Mouse (Mus musculus): ENCODE measurements around the gene Hfe. TPM values are rescaled to one million over a fixed set of nuclear protein-coding genes. Genes with fewer than 3 reads are reported as not detected.

The Hfe gene
- polyA plus RNA-seq, 1 experiment from 2014 or later = 2.5 TPM

- 42% methylated on average over 13 of the region's 13 CpGs for WGBS
- Histone ChIP-seq H3K9me3 (replicated peaks) (no peaks in the 10 kb centered on the region), H3K4me3 (peak overlapping the region; percentile 67), H3K4me1 (peaks cover 46% of the 10 kb centered on the region), H3K27ac (replicated peaks) (peak overlapping the region; percentile 96), H3K27me3 (ENCODE audit: low read depth, poor library complexity, severe bottlenecking) (no peaks in the 10 kb centered on the region), H3K36me3 (no peaks in the 10 kb centered on the region)
- peak; percentile 12 for DNase-seq (ENCODE audit: low spot score)
Observed at GRCm38 (mm10) chr13:23740256-23740840, 29.7 kb upstream of the Hfe start.

- H3K36me3 ChIP-seq = no peaks in the 10 kb centered on the region
- no peaks in the 10 kb centered on the region for H3K27me3 ChIP-seq (ENCODE audit: low read depth, poor library complexity, severe bottlenecking)
- peak overlapping the region; percentile 67 for H3K4me3 ChIP-seq
- peaks cover 45% of the 10 kb centered on the region for H3K4me1 ChIP-seq
- no peaks in the 10 kb centered on the region for H3K9me3 ChIP-seq (replicated peaks)
- peak overlapping the region; percentile 96 for H3K27ac ChIP-seq (replicated peaks)
- no peak for DNase-seq (ENCODE audit: low spot score)
- 2% methylated on average over 14 of the region's 14 CpGs for WGBS
Observed at GRCm38 (mm10) chr13:23739922-23740252, 29.2 kb upstream of the Hfe start.

GRCm38 (mm10) chr13:23739069-23739921 is 28.6 kb upstream of the Hfe start:
- no peaks in the 10 kb centered on the region for H3K27me3 ChIP-seq (ENCODE audit: low read depth, poor library complexity, severe bottlenecking)
- peaks cover 39% of the 10 kb centered on the region for H3K4me1 ChIP-seq
- no peaks in the 10 kb centered on the region for H3K36me3 ChIP-seq
- peak; percentile 89 for DNase-seq (ENCODE audit: low spot score)
- peak overlapping the region; percentile 96 for H3K27ac ChIP-seq (replicated peaks)
- no peaks in the 10 kb centered on the region for H3K9me3 ChIP-seq (replicated peaks)
- under 1% methylated on average over 39 of the region's 39 CpGs for WGBS
- H3K4me3 ChIP-seq = peak overlapping the region; percentile 67

DNA sequence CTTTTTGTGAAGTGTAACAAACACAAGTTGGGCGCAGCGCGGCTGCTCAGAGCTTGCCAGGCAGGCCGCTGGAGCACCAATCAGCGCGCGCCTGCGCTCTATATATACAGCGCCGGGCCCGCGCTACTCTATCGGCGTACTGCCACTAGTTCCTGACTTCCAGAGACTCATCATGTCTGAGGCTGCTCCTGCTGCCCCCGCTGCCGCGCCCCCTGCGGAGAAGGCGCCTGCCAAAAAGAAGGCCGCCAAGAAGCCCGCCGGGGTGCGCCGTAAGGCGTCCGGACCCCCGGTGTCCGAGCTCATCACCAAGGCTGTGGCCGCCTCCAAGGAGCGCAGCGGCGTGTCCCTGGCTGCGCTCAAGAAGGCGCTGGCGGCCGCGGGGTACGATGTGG is 28.0 kb upstream of the Hfe start, which contains the start of gene Hist1h1c:
Gene Hist1h1c (plus strand): TSS at position 132 of the 392 bp plus-strand sequence.
- Histone ChIP-seq H3K4me1 (peaks cover 34% of the 10 kb centered on the region), H3K36me3 (no peaks in the 10 kb centered on the region), H3K27ac (replicated peaks) (peak within 1 kb of the TSS; percentile 96), H3K9me3 (replicated peaks) (no peaks in the 10 kb centered on the region), H3K4me3 (peak within 1 kb of the TSS; percentile 67), H3K27me3 (ENCODE audit: low read depth, poor library complexity, severe bottlenecking) (no peaks in the 10 kb centered on the region)
- WGBS = under 1% methylated on average over 38 of the region's 38 CpGs
- DNase-seq (ENCODE audit: low spot score) = peak; percentile 91

DNA sequence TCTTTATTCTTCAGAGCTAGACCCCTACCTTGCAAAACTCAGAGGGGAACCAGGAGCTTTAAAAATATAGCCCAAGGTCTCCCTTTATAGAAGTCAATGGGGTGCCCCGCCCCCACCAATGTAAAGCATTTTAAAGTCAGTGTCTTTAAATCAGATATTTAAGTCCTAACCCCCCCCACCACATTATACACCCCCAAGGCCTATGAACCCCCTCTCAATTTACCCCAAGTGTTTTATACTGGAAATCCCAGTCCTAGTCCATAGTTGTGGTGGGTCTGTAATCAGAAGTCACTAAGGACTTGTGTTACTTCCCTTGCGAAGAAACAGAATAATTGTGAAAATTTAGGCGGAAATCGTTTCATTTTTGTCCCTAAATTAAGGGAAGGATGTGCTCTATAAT is 27.4 kb upstream of the Hfe start:
- H3K27me3 ChIP-seq (ENCODE audit: low read depth, poor library complexity, severe bottlenecking) = no peaks in the 10 kb centered on the region
- peak overlapping the region; percentile 96 for H3K27ac ChIP-seq (replicated peaks)
- no peaks in the 10 kb centered on the region for H3K9me3 ChIP-seq (replicated peaks)
- H3K36me3 ChIP-seq = no peaks in the 10 kb centered on the region
- DNase-seq (ENCODE audit: low spot score) = no peak
- H3K4me1 ChIP-seq = peaks cover 34% of the 10 kb centered on the region
- peak overlapping the region; percentile 67 for H3K4me3 ChIP-seq
- WGBS = 22% methylated on average over 4 of the region's 4 CpGs

DNA sequence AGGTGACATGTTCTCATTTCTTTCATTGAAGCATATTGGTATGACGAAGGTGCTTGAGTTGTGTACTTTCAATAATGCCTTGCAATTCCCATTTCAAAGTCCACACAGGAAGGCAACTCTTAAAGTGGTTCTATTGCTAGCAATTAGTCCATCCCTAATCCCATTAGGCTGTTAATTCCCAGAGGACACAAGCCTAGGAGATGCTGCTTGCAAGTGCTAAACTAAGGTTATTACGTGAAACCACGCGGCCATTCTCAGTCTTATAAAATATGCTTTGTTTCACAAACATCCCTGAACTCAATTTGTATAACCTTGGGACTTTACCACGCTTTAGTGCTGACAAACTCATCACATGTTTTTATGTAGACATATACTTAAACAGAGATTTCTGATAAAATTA is 26.4 kb upstream of the Hfe start:
- Histone ChIP-seq H3K27me3 (ENCODE audit: low read depth, poor library complexity, severe bottlenecking) (no peaks in the 10 kb centered on the region), H3K36me3 (no peaks in the 10 kb centered on the region), H3K27ac (replicated peaks) (peak overlapping the region; percentile 96; the same call in 1 of the 2 replicates), H3K4me1 (peaks cover 32% of the 10 kb centered on the region), H3K4me3 (no peak overlapping the region), H3K9me3 (replicated peaks) (no peaks in the 10 kb centered on the region)
- WGBS = 81% methylated on average over 5 of the region's 5 CpGs
- no peak for DNase-seq (ENCODE audit: low spot score)

GRCm38 (mm10) chr13:23732156-23732804 is 21.6 kb upstream of the Hfe start:
- Histone ChIP-seq H3K9me3 (replicated peaks) (no peaks in the 10 kb centered on the region), H3K27ac (replicated peaks) (no peak overlapping the region), H3K4me3 (no peak overlapping the region), H3K27me3 (ENCODE audit: low read depth, poor library complexity, severe bottlenecking) (no peaks in the 10 kb centered on the region), H3K36me3 (no peaks in the 10 kb centered on the region), H3K4me1 (no peaks in the 10 kb centered on the region)
- DNase-seq (ENCODE audit: low spot score) = no peak
- 31% methylated on average over 8 of the region's 8 CpGs for WGBS

GRCm38 (mm10) chr13:23730479-23730878 is 19.8 kb upstream of the Hfe start:
- 67% methylated on average over 8 of the region's 8 CpGs for WGBS
- Histone ChIP-seq H3K36me3 (no peaks in the 10 kb centered on the region), H3K4me3 (no peak overlapping the region), H3K9me3 (replicated peaks) (no peaks in the 10 kb centered on the region), H3K4me1 (no peaks in the 10 kb centered on the region), H3K27me3 (ENCODE audit: low read depth, poor library complexity, severe bottlenecking) (no peaks in the 10 kb centered on the region), H3K27ac (replicated peaks) (0 out of 2 replicates have a peak overlapping the region, but pooled peaks have one; percentile 33)
- DNase-seq (ENCODE audit: low spot score) = peak; percentile 11

GRCm38 (mm10) chr13:23729706-23730105 is 19.1 kb upstream of the Hfe start:
- 95% methylated on average over 5 of the region's 5 CpGs for WGBS
- Histone ChIP-seq H3K4me3 (no peak overlapping the region), H3K9me3 (replicated peaks) (no peaks in the 10 kb centered on the region), H3K4me1 (peaks cover 3% of the 10 kb centered on the region), H3K27ac (replicated peaks) (no peak overlapping the region), H3K27me3 (ENCODE audit: low read depth, poor library complexity, severe bottlenecking) (no peaks in the 10 kb centered on the region), H3K36me3 (no peaks in the 10 kb centered on the region)
- DNase-seq (ENCODE audit: low spot score) = peak; percentile 6

GRCm38 (mm10) chr13:23729192-23729525 is 18.5 kb upstream of the Hfe start:
- Histone ChIP-seq H3K27me3 (ENCODE audit: low read depth, poor library complexity, severe bottlenecking) (no peaks in the 10 kb centered on the region), H3K9me3 (replicated peaks) (no peaks in the 10 kb centered on the region), H3K36me3 (no peaks in the 10 kb centered on the region), H3K4me3 (no peak overlapping the region), H3K4me1 (peaks cover 6% of the 10 kb centered on the region), H3K27ac (replicated peaks) (no peak overlapping the region)
- WGBS = 91% methylated on average over 9 of the region's 9 CpGs
- no peak for DNase-seq (ENCODE audit: low spot score)

DNA sequence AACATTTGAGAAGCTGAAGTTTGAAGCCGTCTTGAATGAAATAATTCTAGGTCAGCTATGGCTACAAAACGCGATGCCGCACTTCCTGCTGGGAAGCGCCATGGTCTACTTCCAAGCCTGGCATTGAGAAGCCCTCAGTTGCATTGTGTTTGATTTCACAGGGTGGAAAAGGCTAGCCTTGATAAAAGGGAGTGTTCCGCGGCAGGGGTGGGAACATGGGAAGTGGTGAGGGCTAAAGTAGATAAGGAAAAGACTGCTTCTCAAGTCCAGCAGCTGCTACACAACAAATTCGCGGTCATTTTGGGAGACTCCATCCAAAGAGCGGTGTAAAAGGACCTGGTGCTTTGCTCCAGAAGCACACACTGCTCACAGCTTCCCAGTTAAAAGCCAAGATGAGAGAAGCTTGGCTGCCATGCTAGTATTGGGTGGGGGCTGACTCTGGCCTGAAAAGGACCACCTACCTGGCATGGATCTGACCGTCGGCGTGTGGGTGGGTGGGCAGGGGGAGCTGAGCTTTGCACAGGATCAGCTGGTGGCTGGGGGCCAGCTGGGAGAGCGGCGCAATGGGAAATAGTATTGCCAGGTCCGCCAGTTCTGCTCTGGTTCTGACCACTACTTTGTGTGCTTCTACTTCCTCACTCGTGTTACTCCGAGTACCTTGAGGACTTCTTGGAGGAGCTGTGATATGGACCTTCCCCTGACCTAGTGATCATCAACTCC is 18.0 kb upstream of the Hfe start:
- WGBS = 86% methylated on average over 18 of the region's 18 CpGs

GRCm38 (mm10) chr13:23725213-23725612 is 14.6 kb upstream of the Hfe start:
- H3K9me3 ChIP-seq (replicated peaks) = no peaks in the 10 kb centered on the region
- H3K4me3 ChIP-seq = no peak overlapping the region
- H3K27ac ChIP-seq (replicated peaks) = no peak overlapping the region
- DNase-seq (ENCODE audit: low spot score) = peak; percentile 7
- H3K36me3 ChIP-seq = no peaks in the 10 kb centered on the region
- WGBS = no CpG with 5 or more reads among the region's 1 CpGs
- no peaks in the 10 kb centered on the region for H3K27me3 ChIP-seq (ENCODE audit: low read depth, poor library complexity, severe bottlenecking)
- peaks cover 7% of the 10 kb centered on the region for H3K4me1 ChIP-seq

More for the DNA sequence above, 18.0 kb upstream of the Hfe start:
- DNase-seq (ENCODE audit: low spot score) = peak; percentile 9
- H3K27ac ChIP-seq (replicated peaks) = no peak overlapping the region
- H3K27me3 ChIP-seq (ENCODE audit: low read depth, poor library complexity, severe bottlenecking) = no peaks in the 10 kb centered on the region
- no peaks in the 10 kb centered on the region for H3K9me3 ChIP-seq (replicated peaks)
- no peak overlapping the region for H3K4me3 ChIP-seq
- no peaks in the 10 kb centered on the region for H3K36me3 ChIP-seq
- peaks cover 7% of the 10 kb centered on the region for H3K4me1 ChIP-seq

All from midbrain, embryonic 10.5 days (tissue).